Mouse (Mus musculus): ENCODE results near the gene Atg7. TPM values are rescaled to one million over a fixed set of nuclear protein-coding genes. Genes with fewer than 3 reads are reported as not detected.

The Atg7 gene
- polyA plus RNA-seq, 1 experiment from 2014 or later: 21.0 TPM

GRCm38 (mm10) chr6:114807474-114807873 lies 164.6 kb downstream of the Atg7 start:
- peaks cover 25% of the 10 kb centered on the region for H3K4me1 ChIP-seq
- H3K9me3 ChIP-seq (replicated peaks): no peaks in the 10 kb centered on the region
- H3K4me3 ChIP-seq (replicated peaks): no peak overlapping the region
- no peak overlapping the region for H3K9ac ChIP-seq
- no peak overlapping the region for H3K4me2 ChIP-seq (replicated peaks)
- 74% methylated on average over 3 of the region's 3 CpGs for WGBS
- H3K27ac ChIP-seq (replicated peaks): no peak overlapping the region
- no peaks in the 10 kb centered on the region for H3K27me3 ChIP-seq
- no peak for ATAC-seq (ENCODE audit: insufficient number of reproducible peaks, low FRiP score, low TSS enrichment, low read depth)
- H3K36me3 ChIP-seq: no peaks in the 10 kb centered on the region

DNA sequence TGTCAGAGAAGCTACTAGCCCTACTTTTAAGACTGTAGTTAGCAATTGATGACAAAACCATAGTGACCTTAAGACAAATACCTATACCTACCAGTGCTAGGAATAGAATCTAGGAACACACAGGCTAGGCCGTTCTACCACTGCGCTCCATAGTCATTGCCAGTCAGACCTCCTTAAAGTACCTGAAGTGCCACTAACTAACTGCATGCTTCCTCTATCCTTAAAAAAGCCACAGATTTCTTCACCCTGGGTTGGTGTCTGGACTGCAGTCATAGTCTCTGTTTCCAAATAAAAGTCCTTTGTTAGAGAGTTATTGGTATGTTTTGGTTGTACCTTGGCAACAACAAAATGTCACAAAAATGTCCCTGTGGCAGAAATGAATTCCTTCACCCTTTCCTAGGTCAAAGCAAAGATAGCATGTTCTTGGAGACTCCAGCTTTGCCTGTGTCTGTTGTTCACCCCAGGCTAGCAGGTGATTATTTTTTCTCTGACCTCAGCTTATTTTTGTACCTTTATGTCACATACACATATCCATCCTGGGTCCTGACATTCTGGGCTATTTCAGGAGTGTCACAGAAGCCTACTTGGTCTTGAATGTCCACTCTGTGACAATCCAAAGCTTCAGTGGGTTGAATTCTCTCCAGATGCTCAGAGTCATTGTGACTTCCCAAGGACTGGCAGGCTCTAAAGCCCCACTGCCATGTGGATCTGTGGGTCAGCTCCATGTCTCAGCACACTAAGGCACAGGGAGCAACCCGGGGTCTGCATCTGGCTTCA lies 165.9 kb downstream of the Atg7 start:
- Histone ChIP-seq H3K4me3 (replicated peaks) (no peak overlapping the region), H3K9ac (no peak overlapping the region), H3K9me3 (replicated peaks) (no peaks in the 10 kb centered on the region), H3K36me3 (no peaks in the 10 kb centered on the region), H3K27me3 (no peaks in the 10 kb centered on the region), H3K4me1 (peaks cover 29% of the 10 kb centered on the region), H3K27ac (replicated peaks) (0 out of 2 replicates have a peak overlapping the region, but pooled peaks have one; percentile 28), H3K4me2 (replicated peaks) (no peak overlapping the region)
- 87% methylated on average over 3 of the region's 3 CpGs for WGBS
- ATAC-seq (ENCODE audit: insufficient number of reproducible peaks, low FRiP score, low TSS enrichment, low read depth): no peak

GRCm38 (mm10) chr6:114809431-114809811 lies 166.5 kb downstream of the Atg7 start:
- H3K9ac ChIP-seq: no peak overlapping the region
- H3K27ac ChIP-seq (replicated peaks): 0 out of 2 replicates have a peak overlapping the region, but pooled peaks have one; percentile 28
- peaks cover 27% of the 10 kb centered on the region for H3K4me1 ChIP-seq
- H3K4me3 ChIP-seq (replicated peaks): no peak overlapping the region
- 52% methylated on average over 1 of the region's 1 CpGs for WGBS
- ATAC-seq (ENCODE audit: insufficient number of reproducible peaks, low FRiP score, low TSS enrichment, low read depth): no peak
- H3K4me2 ChIP-seq (replicated peaks): no peak overlapping the region
- H3K27me3 ChIP-seq: no peaks in the 10 kb centered on the region
- H3K36me3 ChIP-seq: no peaks in the 10 kb centered on the region
- H3K9me3 ChIP-seq (replicated peaks): no peaks in the 10 kb centered on the region

- Histone ChIP-seq H3K36me3 (no peaks in the 10 kb centered on the region), H3K4me3 (replicated peaks) (no peak overlapping the region), H3K27me3 (no peaks in the 10 kb centered on the region), H3K4me1 (peaks cover 21% of the 10 kb centered on the region), H3K9ac (no peak overlapping the region), H3K27ac (replicated peaks) (0 out of 2 replicates have a peak overlapping the region, but pooled peaks have one; percentile 63), H3K9me3 (replicated peaks) (no peaks in the 10 kb centered on the region), H3K4me2 (replicated peaks) (no peak overlapping the region)
- no peak for ATAC-seq (ENCODE audit: insufficient number of reproducible peaks, low FRiP score, low TSS enrichment, low read depth)
- 48% methylated on average over 5 of the region's 5 CpGs for WGBS
Observed at GRCm38 (mm10) chr6:114812322-114812721, 169.4 kb downstream of the Atg7 start.

DNA sequence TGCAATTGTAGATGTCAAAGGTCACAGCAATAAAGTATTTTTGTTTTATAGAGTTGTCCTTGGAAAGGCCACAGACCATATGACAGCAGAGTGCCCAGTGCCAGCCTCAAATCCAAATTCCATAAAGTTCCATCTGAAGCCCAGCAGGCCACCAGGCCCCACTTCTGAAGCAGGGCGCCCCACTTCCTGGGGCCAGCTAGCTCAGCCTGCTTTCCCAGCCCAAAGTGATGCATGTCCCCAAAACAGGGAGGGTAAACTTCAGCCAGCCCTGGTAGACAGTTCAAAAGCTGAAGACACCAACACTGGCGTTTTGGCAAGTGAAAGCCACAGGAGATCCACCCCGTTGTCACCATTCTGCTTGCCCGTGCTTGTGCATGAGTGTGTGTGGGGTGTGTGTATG lies 169.9 kb downstream of the Atg7 start:
- peaks cover 25% of the 10 kb centered on the region for H3K4me1 ChIP-seq
- H3K27ac ChIP-seq (replicated peaks): peak overlapping the region; percentile 63; the same call in 1 of the 2 replicates
- H3K4me3 ChIP-seq (replicated peaks): no peak overlapping the region
- H3K4me2 ChIP-seq (replicated peaks): no peak overlapping the region
- WGBS: 79% methylated on average over 4 of the region's 4 CpGs
- H3K27me3 ChIP-seq: no peaks in the 10 kb centered on the region
- no peak for ATAC-seq (ENCODE audit: insufficient number of reproducible peaks, low FRiP score, low TSS enrichment, low read depth)
- no peaks in the 10 kb centered on the region for H3K9me3 ChIP-seq (replicated peaks)
- no peak overlapping the region for H3K9ac ChIP-seq
- no peaks in the 10 kb centered on the region for H3K36me3 ChIP-seq

GRCm38 (mm10) chr6:114814199-114814881 lies 171.4 kb downstream of the Atg7 start:
- H3K27me3 ChIP-seq: no peaks in the 10 kb centered on the region
- 47% methylated on average over 6 of the region's 6 CpGs for WGBS
- ATAC-seq (ENCODE audit: insufficient number of reproducible peaks, low FRiP score, low TSS enrichment, low read depth): peak; percentile 56; the same call in 1 of the 2 replicates
- H3K27ac ChIP-seq (replicated peaks): peak overlapping the region; percentile 44; the same call in 1 of the 2 replicates
- no peak overlapping the region for H3K9ac ChIP-seq
- H3K36me3 ChIP-seq: no peaks in the 10 kb centered on the region
- peaks cover 32% of the 10 kb centered on the region for H3K4me1 ChIP-seq
- no peaks in the 10 kb centered on the region for H3K9me3 ChIP-seq (replicated peaks)
- no peak overlapping the region for H3K4me3 ChIP-seq (replicated peaks)
- no peak overlapping the region for H3K4me2 ChIP-seq (replicated peaks)

- Histone ChIP-seq H3K36me3 (no peaks in the 10 kb centered on the region), H3K9me3 (replicated peaks) (no peaks in the 10 kb centered on the region), H3K4me1 (peaks cover 37% of the 10 kb centered on the region), H3K4me3 (replicated peaks) (no peak overlapping the region), H3K9ac (no peak overlapping the region), H3K27ac (replicated peaks) (no peak overlapping the region), H3K27me3 (no peaks in the 10 kb centered on the region), H3K4me2 (replicated peaks) (no peak overlapping the region)
- ATAC-seq (ENCODE audit: insufficient number of reproducible peaks, low FRiP score, low TSS enrichment, low read depth): no peak
- 91% methylated on average over 5 of the region's 5 CpGs for WGBS
Observed at GRCm38 (mm10) chr6:114814882-114815650, 172.2 kb downstream of the Atg7 start.

GRCm38 (mm10) chr6:114817948-114818347 lies 175.1 kb downstream of the Atg7 start:
- no peak overlapping the region for H3K4me3 ChIP-seq (replicated peaks)
- H3K9ac ChIP-seq: no peak overlapping the region
- H3K4me1 ChIP-seq: peaks cover 40% of the 10 kb centered on the region
- no peak overlapping the region for H3K4me2 ChIP-seq (replicated peaks)
- no peak overlapping the region; the same call in 1 of the 2 replicates for H3K27ac ChIP-seq (replicated peaks)
- H3K27me3 ChIP-seq: no peaks in the 10 kb centered on the region
- H3K36me3 ChIP-seq: no peaks in the 10 kb centered on the region
- no peaks in the 10 kb centered on the region for H3K9me3 ChIP-seq (replicated peaks)
- WGBS: 26% methylated on average over 11 of the region's 11 CpGs
- ATAC-seq (ENCODE audit: insufficient number of reproducible peaks, low FRiP score, low TSS enrichment, low read depth): no peak

- ATAC-seq (ENCODE audit: insufficient number of reproducible peaks, low FRiP score, low TSS enrichment, low read depth): no peak
- 51% methylated on average over 6 of the region's 6 CpGs for WGBS
Observed at GRCm38 (mm10) chr6:114818471-114818870, 175.6 kb downstream of the Atg7 start.

GRCm38 (mm10) chr6:114819971-114820481 lies 177.1 kb downstream of the Atg7 start:
- Histone ChIP-seq H3K4me3 (replicated peaks) (no peak overlapping the region), H3K4me1 (peaks cover 34% of the 10 kb centered on the region), H3K36me3 (no peaks in the 10 kb centered on the region), H3K27ac (replicated peaks) (peak overlapping the region; percentile 24; the same call in 1 of the 2 replicates), H3K27me3 (no peaks in the 10 kb centered on the region), H3K9me3 (replicated peaks) (no peaks in the 10 kb centered on the region), H3K4me2 (replicated peaks) (no peak overlapping the region), H3K9ac (no peak overlapping the region)
- ATAC-seq (ENCODE audit: insufficient number of reproducible peaks, low FRiP score, low TSS enrichment, low read depth): peak; percentile 32; the same call in 1 of the 2 replicates
- 42% methylated on average over 9 of the region's 9 CpGs for WGBS

More at GRCm38 (mm10) chr6:114818471-114818870, 175.6 kb downstream of the Atg7 start:
- Histone ChIP-seq H3K36me3 (no peaks in the 10 kb centered on the region), H3K27ac (replicated peaks) (no peak overlapping the region; the same call in 1 of the 2 replicates), H3K4me3 (replicated peaks) (no peak overlapping the region), H3K27me3 (no peaks in the 10 kb centered on the region), H3K9ac (no peak overlapping the region), H3K4me2 (replicated peaks) (no peak overlapping the region), H3K4me1 (peaks cover 40% of the 10 kb centered on the region), H3K9me3 (replicated peaks) (no peaks in the 10 kb centered on the region)

- Histone ChIP-seq H3K36me3 (no peaks in the 10 kb centered on the region), H3K9me3 (replicated peaks) (no peaks in the 10 kb centered on the region), H3K4me3 (replicated peaks) (no peak overlapping the region), H3K27ac (replicated peaks) (no peak overlapping the region), H3K9ac (no peak overlapping the region), H3K27me3 (no peaks in the 10 kb centered on the region), H3K4me2 (replicated peaks) (no peak overlapping the region), H3K4me1 (peaks cover 34% of the 10 kb centered on the region)
- no peak for ATAC-seq (ENCODE audit: insufficient number of reproducible peaks, low FRiP score, low TSS enrichment, low read depth)
- WGBS: 77% methylated on average over 7 of the region's 7 CpGs
Observed at GRCm38 (mm10) chr6:114821646-114822045, 178.7 kb downstream of the Atg7 start.
